Mouse (Mus musculus): ENCODE measurements at regions not wholly inside any gene's neighbourhood (a gene's known extent, or its start where the extent isn't known, plus 50 kb on each side); places are given as distances from the start of the nearest gene placed in this dataset.
A peak's percentile ranks its signal among the peaks of the same experiment; 100 is the strongest.

DNA sequence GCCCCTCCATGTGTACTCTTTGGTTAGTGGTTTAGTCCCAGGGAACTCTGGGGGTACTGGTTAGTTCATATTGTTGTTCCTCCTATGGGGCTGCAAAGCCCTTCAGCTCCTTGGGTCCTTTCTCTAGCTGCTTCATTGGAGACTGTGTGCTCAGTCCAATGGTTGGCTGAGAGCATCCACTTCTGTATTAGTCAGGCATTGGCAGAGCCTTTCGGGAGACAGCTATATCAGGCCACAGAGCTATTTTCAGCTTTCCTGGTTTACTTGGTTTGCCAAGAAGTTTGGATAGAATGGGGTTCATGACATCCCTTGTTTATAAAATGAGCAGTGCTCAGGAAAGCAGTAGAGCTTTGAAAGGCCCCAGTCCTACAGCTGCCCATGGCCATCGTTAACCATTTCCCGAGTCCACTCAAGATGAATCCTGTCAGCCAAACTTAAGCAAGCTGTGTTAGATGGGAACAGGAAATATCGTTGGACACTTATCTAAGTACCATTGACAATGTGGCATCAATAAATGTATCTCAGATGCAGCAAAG lies 126.7 kb upstream of the Tdrd3 start:
- Histone ChIP-seq H3K4me3 (no peak overlapping the region), H3K27me3 (ENCODE audit: control insufficient read depth, insufficient read depth, insufficient read length) (no peaks in the 10 kb centered on the region), H3K4me2 (ENCODE audit: low read depth) (no peak overlapping the region), H3ac (ENCODE audit: control insufficient read depth, insufficient read length) (no peak overlapping the region), H3K36me3 (ENCODE audit: control insufficient read depth, insufficient read depth) (no peaks in the 10 kb centered on the region), H3K79me2 (ENCODE audit: control insufficient read depth, insufficient read depth) (no peaks in the 10 kb centered on the region)
- no peak for TF ChIP-seq POLR2A (IDR thresholded peaks at IDR 0.05; ENCODE audit: insufficient read length, low read depth)
- TF ChIP-seq TCF3 (IDR thresholded peaks at IDR 0.05; ENCODE audit: insufficient read length, low read depth), result no peak
- no peak for TF ChIP-seq E2F4 (IDR thresholded peaks at IDR 0.05; ENCODE audit: insufficient read depth)
- no peak for TF ChIP-seq MYOG (IDR thresholded peaks at IDR 0.05; ENCODE audit: control insufficient read depth in 1 of 3, insufficient read depth in 1 of 3, insufficient read length in 2 of 3, low read depth in 2 of 3)
- no peak for TF ChIP-seq MYOD1 (IDR thresholded peaks at IDR 0.05; ENCODE audit: control insufficient read depth in 1 of 3, insufficient read length in 2 of 3, low read depth in 2 of 3)
- TF ChIP-seq POLR2AphosphoS2 (IDR thresholded peaks at IDR 0.05; ENCODE audit: insufficient read length, low read depth), result no peak
- no peak for TF ChIP-seq USF1 (IDR thresholded peaks at IDR 0.05; ENCODE audit: low read depth)
- TF ChIP-seq CEBPB (IDR thresholded peaks at IDR 0.05; ENCODE audit: insufficient read depth, poor library complexity, severe bottlenecking), result no peak
- no peak for TF ChIP-seq REST (IDR thresholded peaks at IDR 0.05; ENCODE audit: insufficient read depth, insufficient read length)

- no peaks in the 10 kb centered on the region for H3K79me2 ChIP-seq (ENCODE audit: control insufficient read depth, insufficient read depth)
- H3K4me3 ChIP-seq, result no peak overlapping the region
- no peak overlapping the region for H3K4me2 ChIP-seq (ENCODE audit: low read depth)
- H3ac ChIP-seq (ENCODE audit: control insufficient read depth, insufficient read length), result no peak overlapping the region
- H3K36me3 ChIP-seq (ENCODE audit: control insufficient read depth, insufficient read depth), result no peaks in the 10 kb centered on the region
- TF ChIP-seq TCF3 (IDR thresholded peaks at IDR 0.05; ENCODE audit: insufficient read length, low read depth), result no peak
- TF ChIP-seq USF1 (IDR thresholded peaks at IDR 0.05; ENCODE audit: low read depth), result no peak
- TF ChIP-seq MYOG (IDR thresholded peaks at IDR 0.05; ENCODE audit: control insufficient read depth in 1 of 3, insufficient read depth in 1 of 3, insufficient read length in 2 of 3, low read depth in 2 of 3), result no peak
- TF ChIP-seq E2F4 (IDR thresholded peaks at IDR 0.05; ENCODE audit: insufficient read depth), result no peak
- no peak for TF ChIP-seq CEBPB (IDR thresholded peaks at IDR 0.05; ENCODE audit: insufficient read depth, poor library complexity, severe bottlenecking)
- TF ChIP-seq SRF (IDR thresholded peaks at IDR 0.05; ENCODE audit: control insufficient read depth, insufficient read length, low read depth), result no peak
- TF ChIP-seq MYOD1 (IDR thresholded peaks at IDR 0.05; ENCODE audit: control insufficient read depth in 1 of 3, insufficient read length in 2 of 3, low read depth in 2 of 3), result no peak
- TF ChIP-seq REST (IDR thresholded peaks at IDR 0.05; ENCODE audit: insufficient read depth, insufficient read length), result no peak
- TF ChIP-seq MAX (IDR thresholded peaks at IDR 0.05; ENCODE audit: low read depth), result no peak
- TF ChIP-seq TCF12 (IDR thresholded peaks at IDR 0.05; ENCODE audit: insufficient read depth, poor library complexity, severe bottlenecking), result no peak
- no peak for TF ChIP-seq POLR2AphosphoS2 (IDR thresholded peaks at IDR 0.05; ENCODE audit: insufficient read length, low read depth)
- no peak for TF ChIP-seq POLR2A (IDR thresholded peaks at IDR 0.05; ENCODE audit: insufficient read length, low read depth)
- no peaks in the 10 kb centered on the region for H3K27me3 ChIP-seq (ENCODE audit: control insufficient read depth, insufficient read depth, insufficient read length)
Observed at GRCm38 (mm10) chr14:87295206-87295605, 121.2 kb upstream of the Tdrd3 start.

DNA sequence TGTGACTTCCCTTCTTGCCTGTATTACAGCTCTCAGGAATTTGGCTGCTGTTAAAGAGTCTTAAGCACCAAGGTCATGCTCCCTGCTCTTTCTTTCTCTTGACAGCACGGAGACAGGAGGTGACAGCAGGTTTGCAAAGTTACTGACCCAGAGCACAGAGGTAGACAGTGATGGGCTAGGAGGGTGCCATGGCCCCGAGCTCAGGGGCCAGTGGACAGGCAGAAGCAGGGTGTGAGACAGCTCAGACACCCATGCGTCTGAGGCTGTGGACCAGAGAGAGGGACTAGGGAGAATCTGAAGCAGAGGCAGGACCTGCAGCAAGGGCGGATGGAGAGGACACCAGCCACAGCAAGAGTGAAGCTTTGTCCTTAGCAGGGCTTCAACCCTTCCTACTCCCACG lies 119.3 kb upstream of the Tdrd3 start:
- TF ChIP-seq POLR2AphosphoS2 (IDR thresholded peaks at IDR 0.05; ENCODE audit: insufficient read length, low read depth) (no peak), MYOD1 (IDR thresholded peaks at IDR 0.05; ENCODE audit: control insufficient read depth in 1 of 3, insufficient read length in 2 of 3, low read depth in 2 of 3) (no peak), E2F4 (IDR thresholded peaks at IDR 0.05; ENCODE audit: insufficient read depth) (no peak), MAX (IDR thresholded peaks at IDR 0.05; ENCODE audit: low read depth) (no peak), TCF3 (IDR thresholded peaks at IDR 0.05; ENCODE audit: insufficient read length, low read depth) (no peak), SRF (IDR thresholded peaks at IDR 0.05; ENCODE audit: control insufficient read depth, insufficient read length, low read depth) (no peak), POLR2A (IDR thresholded peaks at IDR 0.05; ENCODE audit: insufficient read length, low read depth) (no peak), MYOG (IDR thresholded peaks at IDR 0.05; ENCODE audit: control insufficient read depth in 1 of 3, insufficient read depth in 1 of 3, insufficient read length in 2 of 3, low read depth in 2 of 3) (no peak), USF1 (IDR thresholded peaks at IDR 0.05; ENCODE audit: low read depth) (no peak), TCF12 (IDR thresholded peaks at IDR 0.05; ENCODE audit: insufficient read depth, poor library complexity, severe bottlenecking) (no peak), CEBPB (IDR thresholded peaks at IDR 0.05; ENCODE audit: insufficient read depth, poor library complexity, severe bottlenecking) (no peak), REST (IDR thresholded peaks at IDR 0.05; ENCODE audit: insufficient read depth, insufficient read length) (no peak)

GRCm38 (mm10) chr14:87300838-87301237 lies 115.6 kb upstream of the Tdrd3 start:
- Histone ChIP-seq H3K27me3 (ENCODE audit: control insufficient read depth, insufficient read depth, insufficient read length) (no peaks in the 10 kb centered on the region), H3K36me3 (ENCODE audit: control insufficient read depth, insufficient read depth) (no peaks in the 10 kb centered on the region), H3K4me2 (ENCODE audit: low read depth) (no peak overlapping the region), H3ac (ENCODE audit: control insufficient read depth, insufficient read length) (no peak overlapping the region), H3K4me3 (no peak overlapping the region), H3K79me2 (ENCODE audit: control insufficient read depth, insufficient read depth) (no peaks in the 10 kb centered on the region)
- peak in 1 of 3 experiments; percentile 4 for TF ChIP-seq MYOD1 (IDR thresholded peaks at IDR 0.05; ENCODE audit: control insufficient read depth in 1 of 3, insufficient read length in 2 of 3, low read depth in 2 of 3)
- no peak for TF ChIP-seq MAX (IDR thresholded peaks at IDR 0.05; ENCODE audit: low read depth)
- peak in 1 of 3 experiments; percentile 17 for TF ChIP-seq MYOG (IDR thresholded peaks at IDR 0.05; ENCODE audit: control insufficient read depth in 1 of 3, insufficient read depth in 1 of 3, insufficient read length in 2 of 3, low read depth in 2 of 3)

More for the DNA sequence above, 119.3 kb upstream of the Tdrd3 start:
- Histone ChIP-seq H3K36me3 (ENCODE audit: control insufficient read depth, insufficient read depth) (no peaks in the 10 kb centered on the region), H3ac (ENCODE audit: control insufficient read depth, insufficient read length) (no peak overlapping the region), H3K4me2 (ENCODE audit: low read depth) (no peak overlapping the region), H3K79me2 (ENCODE audit: control insufficient read depth, insufficient read depth) (no peaks in the 10 kb centered on the region), H3K4me3 (no peak overlapping the region), H3K27me3 (ENCODE audit: control insufficient read depth, insufficient read depth, insufficient read length) (no peaks in the 10 kb centered on the region)

DNA sequence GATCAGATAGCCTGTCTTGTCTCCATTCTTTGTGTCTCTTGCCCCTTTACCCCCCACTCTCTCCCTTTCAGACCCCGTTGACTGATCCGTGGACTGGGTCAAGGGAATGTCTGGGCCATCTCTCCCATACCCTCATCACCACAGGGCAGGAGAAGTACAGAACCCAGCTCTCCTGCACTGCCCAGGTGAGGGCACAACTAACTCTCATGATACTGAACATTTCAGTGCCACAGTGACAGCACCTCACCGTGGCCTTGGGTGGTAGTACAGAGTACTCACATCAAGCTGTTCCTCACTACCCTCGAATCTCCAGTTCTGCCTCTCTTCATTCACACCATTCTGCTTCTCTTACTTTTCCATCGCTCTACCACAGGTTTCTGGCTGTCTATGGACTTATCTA lies 114.9 kb upstream of the Tdrd3 start:
- no peak for TF ChIP-seq USF1 (IDR thresholded peaks at IDR 0.05; ENCODE audit: low read depth)
- Histone ChIP-seq H3K79me2 (ENCODE audit: control insufficient read depth, insufficient read depth) (no peaks in the 10 kb centered on the region), H3ac (ENCODE audit: control insufficient read depth, insufficient read length) (no peak overlapping the region), H3K4me3 (no peak overlapping the region), H3K4me2 (ENCODE audit: low read depth) (no peak overlapping the region), H3K36me3 (ENCODE audit: control insufficient read depth, insufficient read depth) (no peaks in the 10 kb centered on the region), H3K27me3 (ENCODE audit: control insufficient read depth, insufficient read depth, insufficient read length) (no peaks in the 10 kb centered on the region)

Data from myocyte (in vitro differentiated cells).